ENCODE assay signal across 8 mouse cellular contexts in the genomic region with DNA sequence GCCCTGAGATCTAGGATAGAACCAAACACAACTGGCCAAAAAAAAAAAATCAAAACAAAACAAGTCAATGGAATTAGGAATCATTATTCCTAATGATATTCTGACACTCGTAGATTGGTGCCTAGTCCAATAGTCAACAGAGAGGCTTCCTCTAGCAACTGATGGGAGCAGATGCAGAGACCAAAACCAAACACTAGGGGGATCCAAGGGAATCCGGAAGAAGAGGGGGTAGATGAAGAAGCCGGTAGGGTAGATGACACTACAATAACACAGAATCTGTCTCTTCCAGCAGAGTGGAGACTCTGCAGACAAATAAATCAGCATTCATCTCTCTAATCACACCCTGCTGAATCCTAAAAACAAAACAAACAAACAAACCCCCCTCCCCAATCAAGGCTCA. TPM values are rescaled to one million over a fixed set of nuclear protein-coding genes. Genes with fewer than 3 reads are reported as not detected.
DNase-seq lines count a peak whose midpoint lies in the region.

No protein-coding gene starts in this region.

- DNase-seq in embryo, embryonic 10 days (ENCODE audit: low spot score) = peak; percentile 30
- DNase-seq in embryo, embryonic 9.5 days (ENCODE audit: extremely low spot score) = no peak
- DNase-seq in ovary, postnatal 14 days (ENCODE audit: low spot score) = peak; percentile 35
- DNase-seq in ovary, postnatal 36 days (ENCODE audit: low spot score) = no peak
- DNase-seq in gastrocnemius, postnatal 25 days = peak; percentile 27
- DNase-seq in lung, postnatal 36 days = peak; percentile 81
- DNase-seq in frontal cortex, postnatal 36 days (ENCODE audit: low spot score in 2 of 2) = no peak
- no peak for DNase-seq in ovary, postnatal 10 days (ENCODE audit: low spot score)

RNA-seq across cellular contexts. Expression of gene Ilf2, which starts 3.7 kb away (rescaled TPM):
- total RNA-seq in gastrocnemius, postnatal 25 days (2021) = 10 to 100 TPM; 23.4 to 25.6 TPM

RNA-seq across cellular contexts. Expression of gene Npr1, which starts 6.5 kb away (rescaled TPM):
- 10 to 100 TPM in 1 of 2 experiments, 1 to 10 TPM in 1; 7.7 to 10.8 TPM for total RNA-seq in gastrocnemius, postnatal 25 days (2021)

RNA-seq across cellular contexts. Expression of gene Snapin, which starts 18.6 kb away (rescaled TPM):
- total RNA-seq in gastrocnemius, postnatal 25 days (2021) = 10 to 100 TPM; 57.4 to 60.0 TPM

RNA-seq across cellular contexts. Expression of gene Chtop, which starts 37.1 kb away (rescaled TPM):
- 10 to 100 TPM; 86.0 to 86.1 TPM for total RNA-seq in gastrocnemius, postnatal 25 days (2021)

RNA-seq across cellular contexts. Expression of gene Ints3, which starts 38.8 kb away (rescaled TPM):
- total RNA-seq in gastrocnemius, postnatal 25 days (2021) = 10 to 100 TPM; 14.5 to 15.9 TPM

Comparison
In these comparisons a context has a peak if more than half of its experiments do, and no peak if none do; other contexts are left out.
1. DNase-seq: peak in embryo, embryonic 10 days (single experiment), ovary, postnatal 14 days (single experiment), gastrocnemius, postnatal 25 days (single experiment) and lung, postnatal 36 days (single experiment); none in embryo, embryonic 9.5 days (single experiment), ovary, postnatal 36 days (single experiment), frontal cortex, postnatal 36 days (0 of 2) and ovary, postnatal 10 days (single experiment).